Mouse (Mus musculus) neural tube, embryonic 14.5 days (tissue): ENCODE data around the gene Ndufa7. TPM values are rescaled to one million over a fixed set of nuclear protein-coding genes. Genes with fewer than 3 reads are reported as not detected.
"Not testable (repeated sequence)": the region's sequence is repeated elsewhere in the genome, so short reads cannot be mapped to it uniquely, and the experiment has no call there.

ENCODE experiments used
- ATAC-seq: fragments of 200-750 bp; cut with Nextera tagmentation; 2 replicates; pipeline ENCODE4 v1.8.0; 2017; ENCODE audit warnings: low read depth, mild to moderate bottlenecking, moderate TSS enrichment, moderate library complexity
- H3K27ac ChIP-seq: fragments of 300-500 bp; sonication (generic); 2 replicates; pipeline ENCODE4 v1.5.1; 2014; ENCODE audit warnings: low read depth, mild to moderate bottlenecking, control low read depth, low read length, moderate library complexity, mixed read lengths
- H3K27me3 ChIP-seq: fragments of 300-500 bp; sonication (generic); 2 replicates; pipeline ENCODE4 v1.6.1; 2014; ENCODE audit warnings: low read length; ENCODE audit not compliant: control insufficient read depth, insufficient read depth
- H3K36me3 ChIP-seq: fragments of 300-500 bp; sonication (generic); 2 replicates; pipeline ENCODE4 v1.6.1; 2014; ENCODE audit warnings: low read length, mixed read lengths; ENCODE audit not compliant: control insufficient read depth, insufficient read depth
- H3K4me1 ChIP-seq: fragments of 300-500 bp; sonication (generic); 2 replicates; pipeline ENCODE4 v1.6.1; 2014; ENCODE audit warnings: low read length; ENCODE audit not compliant: control insufficient read depth, insufficient read depth
- H3K4me2 ChIP-seq: fragments of 300-500 bp; sonication (generic); 2 replicates; pipeline ENCODE4 v1.6.1; 2014; ENCODE audit warnings: mild to moderate bottlenecking, low read depth, low read length, control low read depth
- H3K4me3 ChIP-seq: fragments of 300-500 bp; sonication (generic); 2 replicates; pipeline ENCODE4 v1.5.1; 2014; ENCODE audit warnings: low read depth, low read length, control low read depth, mixed read lengths
- H3K9ac ChIP-seq: fragments of 300-500 bp; sonication (generic); replicated peaks from 2 replicates; pipeline ENCODE4 v1.6.1; 2014; ENCODE audit warnings: low read depth, mild to moderate bottlenecking, control low read depth, low read length, mixed read lengths
- H3K9me3 ChIP-seq: fragments of 300-500 bp; sonication (generic); 2 replicates; pipeline ENCODE4 v1.6.1; 2016; ENCODE audit warnings: low read length; ENCODE audit not compliant: control insufficient read depth
- WGBS: fragments of 180-500 bp; shearing (Covaris S2); extraction: QIAGEN DNeasy Blood & Tissue Kit; methylation state at CpG from one replicate; pipeline ENCODE4 v1.1.7; 2014; 5-methylcytosine and 5-hydroxymethylcytosine counted together
- polyA plus RNA-seq: library from polyadenylated mRNA; unstranded; fragments of >200 nt; fragmentation: Nextera tagmentation; extraction: Ambion mirVana; gene quantifications from 2 replicates; pipeline ENCODE4 v1.2.1, GENCODE M21; 2014

The Ndufa7 gene
- polyA plus RNA-seq, 1 experiment from 2014 or later, result 591 TPM

DNA sequence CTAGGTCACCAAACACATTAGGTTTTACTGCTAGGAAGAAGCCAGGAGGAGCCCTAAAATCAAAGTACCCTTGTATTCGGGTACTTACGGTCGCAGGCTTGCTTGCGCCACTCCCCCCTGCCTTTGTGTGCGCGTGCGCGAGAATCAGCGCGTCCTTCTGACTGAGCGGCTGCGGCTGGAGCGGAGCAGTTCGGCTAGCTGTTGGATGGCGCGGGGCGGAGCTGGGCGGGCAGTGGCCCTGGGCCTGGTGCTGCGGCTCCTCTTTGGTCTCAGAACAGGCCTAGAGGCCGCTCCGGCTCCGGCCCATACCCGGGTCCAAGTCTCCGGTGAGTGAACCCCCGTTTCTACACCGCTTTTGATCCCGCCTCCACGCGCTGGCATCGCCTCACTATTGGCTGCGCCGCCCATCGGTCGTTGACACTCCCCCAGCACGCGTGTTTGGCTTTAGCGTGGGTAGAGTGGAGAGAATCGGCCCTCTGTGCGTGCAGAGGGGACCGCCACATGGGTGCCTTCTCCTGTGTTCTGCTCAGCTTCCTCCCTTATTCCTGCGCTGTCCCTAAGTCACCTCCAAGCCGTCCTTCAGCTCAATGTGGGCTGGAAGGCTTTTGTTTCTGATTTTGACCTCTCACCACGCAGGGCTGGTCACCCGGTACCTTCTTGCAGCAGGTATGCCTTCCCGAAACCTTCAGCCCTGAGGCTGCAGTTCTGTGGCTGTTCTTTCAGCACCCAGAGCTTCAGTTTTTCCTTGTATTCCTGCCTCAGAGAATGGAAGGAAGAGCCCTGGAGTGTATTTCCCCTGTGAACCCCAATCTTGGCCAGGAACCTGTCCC lies 18.8 kb downstream of the Ndufa7 start, which contains the start of gene Cd320:
Gene Cd320 (plus strand): TSS at position 126 of the 830 bp plus-strand sequence.
- under 1% methylated on average over 45 of the region's 45 CpGs for WGBS
- peak within 1 kb of the TSS; percentile 61 for H3K4me3 ChIP-seq
- peaks cover 18% of the 10 kb centered on the region; the same call in 1 of the 2 replicates for H3K36me3 ChIP-seq
- peak within 1 kb of the TSS; percentile 61 for H3K9ac ChIP-seq
- peak; percentile 97 for ATAC-seq
- no peaks in the 10 kb centered on the region for H3K27me3 ChIP-seq
- peaks cover 13% of the 10 kb centered on the region for H3K4me1 ChIP-seq
- no peaks in the 10 kb centered on the region for H3K9me3 ChIP-seq
- H3K4me2 ChIP-seq, result peak within 1 kb of the TSS; percentile 87
- H3K27ac ChIP-seq, result no peak within 1 kb of the TSS

DNA sequence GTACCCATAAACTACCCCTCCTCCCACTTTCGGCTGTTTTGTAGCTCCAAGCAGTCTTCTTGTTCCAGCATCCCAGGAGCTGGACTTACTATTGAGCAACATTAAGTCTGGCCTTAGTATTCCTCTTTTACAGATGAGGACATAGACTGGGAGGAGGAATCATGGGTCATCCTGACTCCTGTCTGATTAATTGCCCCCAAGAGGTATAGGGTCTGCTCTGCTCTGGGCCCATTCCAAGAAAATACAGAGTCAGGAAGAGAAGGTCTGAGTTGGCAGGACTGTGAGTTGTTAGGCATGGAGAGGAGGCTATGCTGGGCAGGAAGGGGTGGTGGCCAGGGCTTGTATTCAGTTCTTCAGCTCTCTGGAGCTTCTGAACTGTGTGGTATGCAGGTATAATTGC lies 19.8 kb downstream of the Ndufa7 start:
- peaks cover 13% of the 10 kb centered on the region for H3K4me1 ChIP-seq

DNA sequence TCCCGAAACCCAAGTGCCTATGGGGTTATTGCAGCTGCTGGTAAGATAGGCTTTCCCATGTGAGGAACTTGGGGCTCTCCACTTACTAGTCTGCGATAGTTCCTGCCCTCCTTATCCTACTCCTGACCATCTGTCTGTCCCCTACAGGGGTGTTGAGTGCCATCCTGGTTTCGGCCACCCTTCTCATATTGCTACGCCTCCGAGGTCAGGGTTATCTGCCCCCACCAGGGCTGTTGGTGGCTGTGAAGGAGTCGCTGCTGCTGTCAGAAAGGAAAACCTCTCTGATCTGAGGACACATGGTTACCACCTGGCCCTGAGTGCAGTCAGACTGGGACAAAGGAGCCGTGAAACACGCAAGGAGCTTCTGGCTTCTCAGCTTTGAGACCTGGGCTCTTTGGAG lies 23.8 kb downstream of the Ndufa7 start:
- ATAC-seq, result no peak
- 92% methylated on average over 8 of the region's 8 CpGs for WGBS

More for the DNA sequence above, 19.8 kb downstream of the Ndufa7 start:
- Histone ChIP-seq H3K4me2 (peak overlapping the region; percentile 87), H3K4me3 (0 out of 2 replicates have a peak overlapping the region, but pooled peaks have one; percentile 61), H3K27me3 (no peaks in the 10 kb centered on the region), H3K27ac (no peak overlapping the region), H3K36me3 (peaks cover 14% of the 10 kb centered on the region), H3K9ac (peak overlapping the region; percentile 25; the same call in 1 of the 2 replicates), H3K9me3 (no peaks in the 10 kb centered on the region)
- no peak for ATAC-seq
- WGBS, result 46% methylated on average over 1 of the region's 1 CpGs

DNA sequence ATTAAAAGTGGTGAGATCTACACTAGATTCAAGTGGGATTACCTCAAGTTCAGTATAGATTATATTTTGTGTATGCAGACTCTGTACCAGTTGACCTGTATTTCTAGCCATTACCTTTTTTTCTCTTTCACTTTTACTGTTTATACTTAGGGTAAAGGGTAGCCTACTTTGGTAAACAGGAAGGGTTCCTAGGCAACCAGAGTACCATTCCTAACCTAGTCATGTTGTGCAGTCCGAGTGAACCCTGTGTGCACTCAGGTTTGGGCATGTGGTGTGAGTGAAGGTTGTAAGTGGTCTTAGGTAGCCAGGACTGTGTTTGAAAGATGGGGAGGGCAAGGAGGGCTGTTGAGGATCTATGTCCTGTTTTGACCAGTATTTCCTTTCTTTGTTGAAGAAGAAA lies 27.0 kb downstream of the Ndufa7 start:
- Histone ChIP-seq H3K4me3 (no peak overlapping the region), H3K36me3 (peaks cover 9% of the 10 kb centered on the region), H3K27ac (no peak overlapping the region), H3K27me3 (no peaks in the 10 kb centered on the region), H3K9me3 (no peaks in the 10 kb centered on the region), H3K4me2 (no peak overlapping the region), H3K4me1 (no peaks in the 10 kb centered on the region), H3K9ac (no peak overlapping the region)
- ATAC-seq, result no peak
- WGBS, result 67% methylated on average over 1 of the region's 1 CpGs

More for the DNA sequence above, 23.8 kb downstream of the Ndufa7 start:
- Histone ChIP-seq H3K9ac (no peak overlapping the region), H3K27me3 (no peaks in the 10 kb centered on the region), H3K27ac (no peak overlapping the region), H3K4me1 (peaks cover 13% of the 10 kb centered on the region), H3K9me3 (no peaks in the 10 kb centered on the region), H3K4me2 (no peak overlapping the region), H3K4me3 (no peak overlapping the region), H3K36me3 (peaks cover 9% of the 10 kb centered on the region)

DNA sequence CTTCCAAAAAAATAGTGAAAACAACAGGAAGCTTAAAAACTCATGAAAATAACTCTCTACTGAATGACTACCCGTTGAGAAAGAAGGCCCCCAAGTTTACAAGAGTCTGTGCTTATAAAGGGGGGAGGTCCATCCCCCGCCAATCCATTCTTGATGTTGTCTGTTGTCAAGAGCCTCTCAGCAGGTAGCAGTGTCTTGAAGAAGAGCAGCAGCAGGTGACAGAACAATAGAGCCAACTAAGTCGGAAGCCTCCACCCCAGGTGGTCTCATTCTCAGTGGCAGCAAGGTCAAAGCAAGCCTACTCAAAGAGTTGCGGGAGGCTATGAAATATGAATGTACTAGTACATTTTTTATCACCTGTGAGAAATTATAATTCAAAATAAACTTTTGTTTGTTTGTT lies 33.4 kb downstream of the Ndufa7 start:
- WGBS, result 55% methylated on average over 4 of the region's 4 CpGs

DNA sequence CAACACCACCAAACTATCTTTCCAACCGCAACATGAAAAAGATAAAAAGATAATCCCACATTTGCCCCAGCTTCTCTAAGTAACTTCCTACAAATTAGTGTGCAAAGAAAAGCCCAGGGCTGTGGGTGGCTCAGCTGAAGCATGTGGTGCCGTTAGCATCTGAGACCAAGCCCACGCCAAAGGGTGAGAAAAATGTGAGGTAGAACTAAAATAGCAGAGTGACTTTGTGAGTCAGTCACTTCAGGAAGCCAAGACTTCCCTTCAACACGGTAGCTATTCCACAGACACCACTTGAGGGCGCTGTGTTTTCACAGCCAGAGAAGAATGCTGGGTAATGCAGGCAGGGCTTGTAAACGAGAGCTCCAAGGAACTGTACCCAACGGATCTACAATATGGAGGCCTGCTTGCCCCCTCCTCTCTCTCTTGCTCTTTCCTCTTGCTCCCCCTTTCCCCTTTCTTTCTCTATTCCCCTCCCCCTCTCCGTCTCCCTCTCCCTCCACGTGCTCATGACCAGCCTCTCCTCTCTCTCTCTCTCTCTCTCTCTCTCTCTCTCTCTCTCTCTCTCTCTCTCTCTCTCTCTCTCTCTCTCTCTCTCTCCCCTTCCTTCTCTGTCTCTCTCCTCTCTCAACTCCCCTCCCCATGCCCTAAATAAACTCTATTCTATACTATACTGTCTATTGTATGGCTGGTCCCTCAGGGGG lies 41.1 kb downstream of the Ndufa7 start:
- no peak overlapping the region for H3K4me2 ChIP-seq
- H3K36me3 ChIP-seq, result no peaks in the 10 kb centered on the region
- no peak overlapping the region for H3K27ac ChIP-seq
- no peak for ATAC-seq
- no peak overlapping the region for H3K4me3 ChIP-seq
- no peaks in the 10 kb centered on the region for H3K4me1 ChIP-seq
- WGBS, result 47% methylated on average over 9 of the region's 9 CpGs
- no peak overlapping the region for H3K9ac ChIP-seq
- no peaks in the 10 kb centered on the region for H3K9me3 ChIP-seq
- H3K27me3 ChIP-seq, result no peaks in the 10 kb centered on the region

More for the DNA sequence above, 33.4 kb downstream of the Ndufa7 start:
- Histone ChIP-seq H3K36me3 (no peaks in the 10 kb centered on the region), H3K9me3 (no peaks in the 10 kb centered on the region), H3K4me3 (no peak overlapping the region), H3K4me1 (no peaks in the 10 kb centered on the region), H3K4me2 (no peak overlapping the region), H3K27me3 (no peaks in the 10 kb centered on the region), H3K9ac (no peak overlapping the region), H3K27ac (no peak overlapping the region)
- no peak for ATAC-seq

DNA sequence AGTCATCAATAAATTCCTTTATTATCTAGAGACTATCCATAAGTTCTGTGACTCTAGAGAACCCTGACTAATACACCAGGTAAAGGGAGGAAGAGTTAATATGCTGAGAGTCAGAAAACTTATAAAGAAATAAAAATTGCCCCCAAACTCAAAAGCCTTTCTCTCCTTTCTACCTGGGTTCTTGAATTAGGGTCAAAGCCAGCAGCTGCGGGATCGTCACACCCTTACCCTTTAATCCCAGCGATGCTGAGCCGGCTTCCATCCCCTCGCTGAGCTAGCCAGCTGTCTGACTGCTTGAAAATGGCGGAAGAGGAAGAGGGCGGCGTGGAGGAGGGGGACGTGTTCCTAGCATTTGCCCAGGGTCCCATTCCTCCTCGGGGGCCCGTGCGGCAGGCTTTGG lies 49.2 kb downstream of the Ndufa7 start, which contains the start of gene Gm7029:
Gene Gm7029 (plus strand): TSS at position 301 of the 400 bp plus-strand sequence.
- not testable (repeated sequence) for H3K9me3 ChIP-seq, H3K36me3 ChIP-seq, H3K4me3 ChIP-seq, H3K4me2 ChIP-seq, ATAC-seq, H3K27me3 ChIP-seq, H3K27ac ChIP-seq, H3K9ac ChIP-seq, H3K4me1 ChIP-seq
- 58% methylated on average over 3 of the region's 12 CpGs for WGBS

DNA sequence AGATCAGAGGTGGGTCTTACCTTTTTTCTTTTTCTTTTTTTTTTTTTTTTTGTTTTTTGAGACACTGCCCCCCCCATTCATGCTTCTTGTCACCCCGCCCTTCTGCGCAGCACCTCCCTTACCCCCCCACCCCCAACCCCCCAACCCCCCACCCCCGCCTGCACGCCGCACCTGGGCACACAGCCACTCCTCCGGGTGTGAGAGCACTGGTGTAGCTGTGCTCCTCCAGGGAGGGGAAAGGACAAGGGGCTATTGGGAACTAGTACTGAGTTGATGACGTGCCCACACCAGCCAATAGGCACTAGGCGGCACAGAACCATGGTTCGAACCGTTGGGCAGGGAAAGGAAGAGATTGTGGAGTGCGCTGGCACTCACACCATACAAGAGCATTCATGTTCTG lies 50.0 kb downstream of the Ndufa7 start:
- Histone ChIP-seq H3K27me3 (no peaks in the 10 kb centered on the region), H3K4me3 (no peak overlapping the region), H3K27ac (no peak overlapping the region), H3K9me3 (no peaks in the 10 kb centered on the region), H3K36me3 (no peaks in the 10 kb centered on the region), H3K4me1 (no peaks in the 10 kb centered on the region), H3K4me2 (no peak overlapping the region), H3K9ac (no peak overlapping the region)
- no peak for ATAC-seq
- WGBS, result 90% methylated on average over 11 of the region's 11 CpGs

DNA sequence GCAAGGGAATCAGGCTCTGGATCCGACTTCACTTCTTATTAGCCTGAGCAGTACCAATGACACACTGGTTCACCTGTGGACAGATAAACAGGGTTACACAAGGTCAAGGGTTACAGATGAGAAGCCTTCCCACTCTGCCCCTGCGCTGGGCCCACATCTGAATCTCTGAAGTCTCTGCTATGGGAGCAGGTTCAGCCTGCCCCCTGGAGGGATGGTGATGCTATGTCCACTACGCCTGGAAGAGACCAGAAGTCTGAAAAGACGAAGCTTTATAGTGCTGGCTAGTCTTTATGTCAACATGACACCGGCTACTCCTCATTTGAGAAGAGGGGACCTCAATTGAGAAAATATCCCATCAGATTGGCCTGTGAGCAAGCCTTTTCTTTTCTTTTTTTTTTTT lies 51.4 kb downstream of the Ndufa7 start:
- not testable (repeated sequence) for H3K9ac ChIP-seq, H3K27ac ChIP-seq, H3K36me3 ChIP-seq, H3K9me3 ChIP-seq, H3K27me3 ChIP-seq, H3K4me3 ChIP-seq, ATAC-seq, H3K4me2 ChIP-seq, H3K4me1 ChIP-seq
- 87% methylated on average over 5 of the region's 5 CpGs for WGBS
